Mouse (Mus musculus) gastrocnemius, adult 2 months (tissue): ENCODE measurements around the gene Vtcn1. TPM values are rescaled to one million over a fixed set of nuclear protein-coding genes. Genes with fewer than 3 reads are reported as not detected.

Source experiments
- DNase-seq: peaks from one replicate; pipeline ENCODE4 v3.0.0; 2022
- H3K27ac ChIP-seq: fragments of 200-600 bp; 2 replicates; pipeline ENCODE4 v1.8.1; 2022; ENCODE audit warnings: mild to moderate bottlenecking
- H3K4me3 ChIP-seq: fragments of 200-600 bp; 2 replicates; pipeline ENCODE4 v1.8.1; 2022; ENCODE audit warnings: mild to moderate bottlenecking, moderate library complexity
- CTCF ChIP-seq: fragments of 200-600 bp; IDR thresholded peaks from 2 replicates; pipeline ENCODE4 v1.8.1; 2022; ENCODE audit warnings: antibody characterized with exemption, mild to moderate bottlenecking, moderate library complexity
- intact Hi-C: fragments of 180-260 bp; cut with DNase I; formaldehyde crosslinking; loops from one replicate; pipeline ENCODE4 v1.15.1; 2025
- total RNA-seq, 2 experiments: library from RNA; stranded (reverse); gene quantifications; 2 replicates each; pipeline ENCODE4 v1.2.3; 2021

Gene Vtcn1
- total RNA-seq, 2 experiments from 2014 or later, result 0.28 TPM; not detected in 1

DNA sequence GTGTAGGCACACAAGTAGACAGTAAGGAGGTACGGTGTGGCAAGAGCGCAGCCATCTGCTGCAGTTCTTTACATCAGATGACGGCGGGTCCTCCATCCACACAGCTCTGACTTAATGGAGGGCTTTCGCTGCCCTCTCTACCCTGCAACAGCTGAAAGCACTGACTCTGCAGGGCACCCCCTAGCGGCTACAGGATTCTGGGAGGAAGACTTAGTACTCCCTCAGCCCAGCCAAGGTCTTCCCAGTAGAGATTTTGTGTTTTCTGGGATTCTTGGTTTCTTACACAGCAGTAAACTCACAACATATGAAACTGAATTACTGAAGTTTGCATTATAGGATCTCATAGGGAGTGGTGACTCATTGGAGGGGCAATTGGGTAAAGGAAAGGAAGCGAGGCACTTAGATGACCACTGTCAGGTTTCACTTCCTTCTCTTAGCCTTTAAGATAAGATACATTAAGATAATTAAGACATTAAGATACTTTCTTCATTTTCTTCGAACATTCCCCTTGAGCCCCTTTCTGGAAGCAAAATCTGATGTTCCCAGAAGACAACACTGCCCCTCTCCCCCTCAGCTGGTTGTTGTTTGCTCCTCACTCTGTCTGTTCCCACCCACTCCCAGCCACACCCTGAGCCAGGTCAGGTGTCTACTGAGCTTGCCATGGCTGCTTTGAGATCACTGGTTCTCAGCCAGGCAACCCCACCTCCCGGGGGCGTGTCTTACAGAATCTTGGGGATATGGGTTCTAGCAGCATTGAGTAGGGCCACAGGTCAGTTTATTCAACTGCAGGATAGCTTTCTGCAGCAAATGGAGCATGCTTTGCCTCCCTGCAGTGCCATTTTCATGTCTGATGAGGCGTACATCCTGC lies 107.1 kb downstream of the Vtcn1 start:
- intact Hi-C loops, result no loop called here
- Histone ChIP-seq H3K4me3 (no peak overlapping the region), H3K27ac (no peak overlapping the region)
- DNase-seq, result peak; percentile 31
- peak; percentile 47 for TF ChIP-seq CTCF

DNA sequence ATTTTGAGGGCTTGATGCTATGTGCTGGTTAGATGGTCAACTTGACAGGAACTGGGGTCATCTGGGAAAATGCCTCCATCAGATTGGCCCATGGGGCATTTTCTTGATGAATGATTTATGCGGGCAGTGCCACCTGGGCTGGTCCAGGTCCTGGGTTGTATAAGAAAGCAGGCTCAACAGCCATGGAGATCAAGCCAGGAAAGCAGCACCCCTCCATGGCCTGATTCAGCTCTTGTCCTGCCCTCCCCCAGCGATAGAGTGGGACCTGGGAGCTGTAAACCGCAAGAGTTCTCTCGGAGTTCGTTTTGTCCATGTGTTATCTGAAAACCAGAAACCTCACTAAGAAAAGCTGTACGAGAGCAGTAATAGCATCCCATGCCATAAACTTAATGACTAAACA lies 110.3 kb downstream of the Vtcn1 start:
- Histone ChIP-seq H3K27ac (no peak overlapping the region), H3K4me3 (no peak overlapping the region)
- intact Hi-C loops, result no loop called here
- DNase-seq, result no peak
- no peak for TF ChIP-seq CTCF

DNA sequence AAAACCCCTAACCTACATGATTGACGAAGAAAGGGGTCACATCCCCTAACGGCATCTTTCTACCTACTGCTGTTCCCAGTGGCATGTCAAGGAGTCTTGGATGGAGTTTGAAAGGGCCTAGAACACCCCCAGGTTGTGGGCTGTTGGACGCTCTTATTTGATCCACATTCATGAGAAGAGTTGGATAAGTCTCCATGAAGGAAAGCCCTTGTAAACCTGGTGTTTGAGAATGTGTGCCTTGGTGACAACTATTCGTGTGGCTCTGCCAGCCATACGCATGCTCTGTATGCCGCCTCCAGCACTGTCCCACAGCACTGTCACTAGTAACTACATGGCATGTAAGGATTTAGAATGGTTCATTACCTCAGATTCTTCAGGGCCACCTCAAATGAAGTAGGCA lies 110.9 kb downstream of the Vtcn1 start:
- Histone ChIP-seq H3K4me3 (no peak overlapping the region), H3K27ac (no peak overlapping the region)
- DNase-seq, result no peak
- intact Hi-C loops, result no loop called here
- no peak for TF ChIP-seq CTCF

DNA sequence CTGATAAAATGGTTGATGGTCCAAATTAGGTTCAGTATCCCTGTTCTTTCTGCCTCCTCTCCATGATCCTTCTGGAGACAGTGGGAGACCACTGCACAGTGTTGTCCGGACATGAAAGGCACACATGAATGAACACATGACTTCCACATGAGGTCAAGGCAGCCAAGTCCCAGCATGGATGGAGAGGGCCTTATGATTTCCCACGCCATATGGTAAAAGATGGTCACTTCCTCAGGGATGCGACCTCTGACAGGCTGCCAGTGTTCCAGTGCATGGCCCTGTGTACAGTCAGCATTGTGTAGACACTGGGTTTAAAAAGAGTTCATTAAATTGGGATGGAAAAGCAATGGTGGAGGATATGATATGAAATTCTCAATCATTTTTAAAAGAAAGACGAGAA lies 113.0 kb downstream of the Vtcn1 start:
- no peak for TF ChIP-seq CTCF
- Histone ChIP-seq H3K4me3 (no peak overlapping the region), H3K27ac (no peak overlapping the region)
- intact Hi-C loops, result no loop called here
- DNase-seq, result no peak

- intact Hi-C loops, result no loop called here
- H3K27ac ChIP-seq, result no peak overlapping the region
- TF ChIP-seq CTCF, result peak; percentile 14; the same call in 1 of the 2 replicates
- no peak for DNase-seq
- H3K4me3 ChIP-seq, result no peak overlapping the region
Measured at GRCm38 (mm10) chr3:100940496-100941037, 115.3 kb downstream of the Vtcn1 start.

Other genes with a start within 250 kb of the Vtcn1 start
- 10 to 100 TPM; 20.3 to 24.8 TPM for gene Man1a2, start 140.0 kb upstream of the Vtcn1 start, total RNA-seq
- gene Trim45, start 96.7 kb downstream of the Vtcn1 start, total RNA-seq, result 1 to 10 TPM; 4.7 to 7.8 TPM
- 1 to 10 TPM; 2.5 to 3.1 TPM for gene Ttf2, start 144.2 kb downstream of the Vtcn1 start, total RNA-seq
- under 1 TPM; 0.06 to 0.13 TPM for gene Cd101, start 204.1 kb downstream of the Vtcn1 start, total RNA-seq